Mouse (Mus musculus) bone marrow macrophage, adult 2 months (primary cell): ENCODE measurements around the gene Chmp2a.

Experiments
- CTCF ChIP-seq: IDR thresholded peaks from 2 replicates; pipeline ENCODE4 v1.5.1; 2012; ENCODE audit warnings: low read depth, mild to moderate bottlenecking, low read length, moderate library complexity
- POLR2A ChIP-seq: IDR thresholded peaks from 2 replicates; pipeline ENCODE4 v1.6.1; 2012; ENCODE audit warnings: mild to moderate bottlenecking, low read depth, low read length, borderline replicate concordance

- TF ChIP-seq POLR2A (no peak), CTCF (no peak)
Observed at GRCm38 (mm10) chr7:13007341-13008092, 27.1 kb downstream of the Chmp2a start.
